Mouse (Mus musculus) urinary bladder, adult 18-20 months (tissue): Measurements from ENCODE around the gene Spsb2.

Experiments
- DNase-seq, 2 experiments: peaks; one replicate each; pipeline ENCODE4 v3.0.0; 2022; ENCODE audit warnings: low spot score in 2 of 2, mixed read lengths in 2 of 2

Spsb2 gene

DNA sequence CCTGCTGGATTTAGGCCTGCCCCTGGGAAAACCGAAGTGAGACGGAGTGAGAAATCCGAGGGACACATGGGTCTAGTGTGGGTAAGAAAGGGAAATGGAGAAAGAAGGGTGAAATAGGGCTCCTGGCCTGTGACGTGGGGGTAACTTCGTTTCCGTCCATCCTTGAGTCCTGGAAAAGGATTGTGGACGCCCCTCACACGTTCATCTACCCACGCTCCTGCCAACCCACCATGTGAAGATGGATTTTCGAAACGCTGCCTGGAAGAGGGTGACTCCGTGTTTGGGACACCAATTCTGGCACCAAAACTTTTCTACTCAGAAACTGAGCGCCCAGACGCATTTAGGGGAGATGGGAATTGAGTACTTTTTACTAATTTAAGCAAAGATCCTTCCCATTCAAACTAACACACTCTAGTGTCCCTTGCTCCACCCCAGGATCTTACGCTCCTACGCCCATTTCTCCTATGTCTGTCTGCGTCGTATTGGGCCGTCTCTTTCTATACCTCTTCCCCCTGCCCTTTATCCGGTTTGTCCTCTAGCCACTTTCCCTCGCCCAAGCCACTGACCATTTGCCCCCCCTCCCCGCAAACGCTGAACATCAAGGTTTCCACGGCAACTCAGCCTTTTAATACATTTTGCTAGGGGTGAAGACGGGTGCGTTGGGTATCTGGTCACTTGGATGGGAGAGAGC lies 49.5 kb downstream of the Spsb2 start:
- no peak for DNase-seq

DNA sequence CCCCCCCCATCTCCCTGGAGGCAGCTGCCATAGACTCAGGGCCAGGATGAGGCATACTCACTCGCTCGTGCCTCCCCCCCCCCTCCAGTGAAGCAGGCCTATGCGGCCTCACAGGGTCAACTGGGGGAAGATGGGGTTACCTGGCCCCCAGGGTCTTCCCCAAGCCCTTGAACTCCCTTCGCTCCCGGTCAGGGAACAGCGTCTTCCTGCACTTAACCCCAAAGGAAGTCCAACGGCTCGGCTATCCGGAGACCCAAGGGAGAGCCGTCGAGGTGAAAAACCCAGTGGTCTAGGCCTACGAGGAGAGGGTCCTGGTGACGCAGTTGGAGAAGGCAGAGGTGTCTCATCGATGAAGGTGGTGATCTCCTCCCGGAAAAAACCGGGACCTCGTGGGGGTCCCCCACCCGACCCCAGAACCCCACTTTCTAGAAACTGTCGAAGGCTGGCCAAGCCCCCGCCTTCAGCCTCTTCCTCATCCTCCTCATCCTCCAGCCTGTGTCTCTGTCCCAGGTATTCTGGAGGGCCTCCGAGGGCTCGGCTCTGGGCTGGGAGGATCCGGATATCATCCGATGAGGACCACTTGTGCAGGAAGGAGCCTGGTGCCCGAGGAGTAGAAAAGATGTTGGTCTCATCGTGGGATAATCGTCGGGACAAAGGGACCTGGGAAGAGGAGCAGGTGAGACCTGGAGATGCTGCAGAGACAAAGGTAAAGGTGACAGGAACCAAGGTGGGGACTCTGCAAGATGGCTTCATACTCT lies 50.3 kb downstream of the Spsb2 start:
- DNase-seq = no peak

DNA sequence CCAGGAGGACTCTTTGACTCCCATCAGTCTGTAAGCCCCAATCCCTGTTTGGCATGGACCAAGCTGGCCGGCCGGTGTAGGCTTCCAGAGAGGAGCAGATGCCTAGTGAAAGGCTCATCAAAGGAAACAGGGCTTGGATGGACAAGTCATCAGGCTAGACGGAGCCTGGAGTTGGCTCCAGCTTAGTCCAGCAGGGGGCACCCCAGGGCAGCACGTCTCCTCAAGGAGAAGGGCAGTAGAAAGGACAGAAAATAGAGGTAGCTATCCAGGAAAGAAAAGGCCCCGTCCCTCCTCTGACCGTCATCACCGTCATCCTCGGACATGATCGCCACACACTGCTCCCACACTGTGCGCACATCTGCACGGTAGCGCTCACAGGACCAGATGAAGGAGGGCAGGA lies 51.3 kb downstream of the Spsb2 start:
- peak; percentile 67 to 89 for DNase-seq
